Mouse (Mus musculus): ENCODE results near the gene Cep55. TPM values are rescaled to one million over a fixed set of nuclear protein-coding genes. Genes with fewer than 3 reads are reported as not detected.
A peak's percentile ranks its signal among the peaks of the same experiment; 100 is the strongest.

Cep55 gene
- polyA plus RNA-seq (2014; fragmentation: Nextera tagmentation; extraction: Ambion mirVana): 28.1 and 33.0 TPM in 2 replicates

DNA sequence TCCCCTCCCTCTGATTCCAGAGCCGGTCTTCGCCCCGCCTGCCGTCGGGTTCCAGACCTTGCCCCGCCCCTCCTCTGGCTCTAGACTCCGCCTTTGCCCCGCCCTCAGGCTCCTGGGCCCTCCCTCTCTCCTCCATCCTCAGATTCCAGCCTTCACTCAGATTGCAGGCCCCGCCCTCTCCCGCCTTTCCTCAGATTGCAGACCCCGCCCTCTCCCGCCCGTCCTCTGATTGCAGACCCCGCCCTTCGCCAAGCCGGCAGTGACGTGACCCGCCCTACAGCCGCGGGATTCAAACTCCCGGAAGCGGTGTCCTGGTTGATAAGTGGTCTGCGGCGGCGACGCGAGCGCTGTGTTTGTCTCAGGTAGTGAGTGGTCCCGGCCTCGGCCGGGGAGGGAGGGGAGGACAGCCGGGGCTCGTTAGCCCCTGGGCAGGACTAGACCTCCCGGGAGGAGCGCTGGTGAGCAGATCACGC is at the start of gene Cep55:
TSS of gene Cep55 (plus strand) at position 292 of the 473 bp plus-strand sequence.
- H3K4me3 ChIP-seq (ENCODE audit: low read length): peak within 1 kb of the TSS; percentile 79
- WGBS: 1% methylated on average over 35 of the region's 36 CpGs
- H3K36me3 ChIP-seq (ENCODE audit: control insufficient read depth, insufficient read depth, low read length): peaks cover 19% of the 10 kb centered on the region
- H3K27me3 ChIP-seq (ENCODE audit: control insufficient read depth, insufficient read depth, low read length): no peaks in the 10 kb centered on the region
- H3K27ac ChIP-seq (ENCODE audit: low read depth, low read length): peak within 1 kb of the TSS; percentile 76
- peak within 1 kb of the TSS; percentile 68 for H3K4me2 ChIP-seq (replicated peaks; ENCODE audit: low read depth, low read length)
- ATAC-seq (ENCODE audit: low FRiP score, low TSS enrichment): peak; percentile 96
- H3K9ac ChIP-seq (ENCODE audit: low read depth, low read length): peak within 1 kb of the TSS; percentile 75
- no peaks in the 10 kb centered on the region for H3K9me3 ChIP-seq (ENCODE audit: control insufficient read depth, low read length)
- peaks cover 11% of the 10 kb centered on the region; the same call in 1 of the 2 replicates for H3K4me1 ChIP-seq (ENCODE audit: control insufficient read depth, insufficient read depth, low read length)

DNA sequence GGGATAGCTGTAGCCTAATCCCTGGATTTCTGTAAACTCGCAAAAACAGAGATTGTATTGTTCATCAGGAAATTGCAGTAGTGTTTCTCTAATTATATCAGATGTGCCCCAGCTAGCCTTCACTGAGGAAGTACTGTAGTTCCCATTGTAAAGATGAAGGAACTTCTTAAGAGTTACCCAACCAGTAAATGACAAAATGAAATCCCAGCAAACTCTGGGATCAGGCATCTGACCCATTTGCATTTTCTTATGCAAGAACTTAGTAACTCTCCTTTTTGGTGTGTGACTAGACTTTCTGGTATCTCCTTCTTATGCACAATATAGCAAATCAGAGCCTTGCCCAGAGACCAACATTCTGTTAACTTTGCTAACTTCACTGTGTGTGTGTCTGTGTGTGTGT is 43.4 kb upstream of the Cep55 start:
- Histone ChIP-seq H3K36me3 (ENCODE audit: control insufficient read depth, insufficient read depth, low read length) (no peaks in the 10 kb centered on the region), H3K4me2 (replicated peaks; ENCODE audit: low read depth, low read length) (no peak overlapping the region), H3K27ac (ENCODE audit: low read depth, low read length) (no peak overlapping the region), H3K4me1 (ENCODE audit: control insufficient read depth, insufficient read depth, low read length) (no peaks in the 10 kb centered on the region), H3K27me3 (ENCODE audit: control insufficient read depth, insufficient read depth, low read length) (no peaks in the 10 kb centered on the region), H3K9me3 (ENCODE audit: control insufficient read depth, low read length) (no peaks in the 10 kb centered on the region), H3K9ac (ENCODE audit: low read depth, low read length) (no peak overlapping the region), H3K4me3 (ENCODE audit: low read length) (no peak overlapping the region)
- ATAC-seq (ENCODE audit: low FRiP score, low TSS enrichment): no peak
- WGBS: 64% methylated on average over 1 of the region's 1 CpGs

DNA sequence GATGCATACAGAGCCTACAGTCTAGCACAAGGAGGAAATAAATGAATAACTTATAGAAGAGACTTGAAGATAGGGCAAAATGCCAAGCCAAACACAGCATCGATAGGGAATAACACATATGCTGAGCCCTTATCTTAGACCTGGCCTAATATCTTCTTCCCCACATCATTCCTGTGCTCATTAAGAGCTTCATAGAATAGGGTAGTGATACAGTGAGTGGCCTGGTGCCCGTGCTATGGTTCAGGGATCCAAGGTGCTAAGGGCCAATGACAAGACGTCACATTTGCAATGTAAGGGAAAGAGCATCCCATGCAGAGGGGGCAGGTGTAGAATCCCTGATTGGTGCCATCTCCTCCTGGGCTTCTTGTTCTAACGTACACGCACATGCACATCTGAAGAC is 40.4 kb upstream of the Cep55 start:
- 81% methylated on average over 5 of the region's 5 CpGs for WGBS
- no peak for ATAC-seq (ENCODE audit: low FRiP score, low TSS enrichment)
- H3K36me3 ChIP-seq (ENCODE audit: control insufficient read depth, insufficient read depth, low read length): no peaks in the 10 kb centered on the region
- no peaks in the 10 kb centered on the region for H3K27me3 ChIP-seq (ENCODE audit: control insufficient read depth, insufficient read depth, low read length)
- H3K4me1 ChIP-seq (ENCODE audit: control insufficient read depth, insufficient read depth, low read length): no peaks in the 10 kb centered on the region
- no peak overlapping the region for H3K4me2 ChIP-seq (replicated peaks; ENCODE audit: low read depth, low read length)
- no peak overlapping the region for H3K4me3 ChIP-seq (ENCODE audit: low read length)
- H3K9ac ChIP-seq (ENCODE audit: low read depth, low read length): no peak overlapping the region
- no peak overlapping the region for H3K27ac ChIP-seq (ENCODE audit: low read depth, low read length)
- no peaks in the 10 kb centered on the region for H3K9me3 ChIP-seq (ENCODE audit: control insufficient read depth, low read length)

GRCm38 (mm10) chr19:38015180-38015872 is 39.5 kb upstream of the Cep55 start:
- no peaks in the 10 kb centered on the region for H3K9me3 ChIP-seq (ENCODE audit: control insufficient read depth, low read length)
- ATAC-seq (ENCODE audit: low FRiP score, low TSS enrichment): peak; percentile 83
- WGBS: 0% methylated on average over 1 of the region's 1 CpGs
- no peak overlapping the region for H3K4me2 ChIP-seq (replicated peaks; ENCODE audit: low read depth, low read length)
- H3K27ac ChIP-seq (ENCODE audit: low read depth, low read length): no peak overlapping the region
- no peak overlapping the region for H3K4me3 ChIP-seq (ENCODE audit: low read length)
- H3K9ac ChIP-seq (ENCODE audit: low read depth, low read length): no peak overlapping the region
- H3K4me1 ChIP-seq (ENCODE audit: control insufficient read depth, insufficient read depth, low read length): no peaks in the 10 kb centered on the region
- H3K27me3 ChIP-seq (ENCODE audit: control insufficient read depth, insufficient read depth, low read length): no peaks in the 10 kb centered on the region
- H3K36me3 ChIP-seq (ENCODE audit: control insufficient read depth, insufficient read depth, low read length): no peaks in the 10 kb centered on the region

- Histone ChIP-seq H3K4me1 (ENCODE audit: control insufficient read depth, insufficient read depth, low read length) (no peaks in the 10 kb centered on the region), H3K36me3 (ENCODE audit: control insufficient read depth, insufficient read depth, low read length) (no peaks in the 10 kb centered on the region), H3K4me2 (replicated peaks; ENCODE audit: low read depth, low read length) (no peak overlapping the region), H3K9ac (ENCODE audit: low read depth, low read length) (no peak overlapping the region), H3K4me3 (ENCODE audit: low read length) (no peak overlapping the region), H3K27me3 (ENCODE audit: control insufficient read depth, insufficient read depth, low read length) (no peaks in the 10 kb centered on the region), H3K9me3 (ENCODE audit: control insufficient read depth, low read length) (no peaks in the 10 kb centered on the region), H3K27ac (ENCODE audit: low read depth, low read length) (no peak overlapping the region)
- no peak for ATAC-seq (ENCODE audit: low FRiP score, low TSS enrichment)
- WGBS: 84% methylated on average over 1 of the region's 1 CpGs
Measured at GRCm38 (mm10) chr19:38015873-38016254, 38.9 kb upstream of the Cep55 start.

DNA sequence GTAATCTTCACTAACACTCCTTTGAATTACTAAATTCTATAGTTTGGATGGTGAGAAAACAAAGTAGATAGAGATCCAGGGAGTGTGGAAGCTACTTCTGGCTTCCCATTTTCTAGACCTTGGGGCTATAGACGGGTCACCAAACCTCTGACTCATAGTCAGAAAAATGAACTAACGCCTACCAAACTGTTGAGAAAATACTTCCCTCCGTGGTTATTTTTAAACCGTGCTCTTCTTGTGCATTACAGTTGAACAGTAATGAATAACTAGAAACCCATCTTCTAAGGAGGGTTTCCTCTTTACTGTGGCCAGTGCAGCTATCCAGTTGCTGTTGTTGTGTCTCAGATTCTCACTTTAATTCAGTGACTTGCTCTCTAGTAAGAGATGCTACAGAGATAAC is 32.1 kb upstream of the Cep55 start:
- WGBS: 65% methylated on average over 4 of the region's 4 CpGs

DNA sequence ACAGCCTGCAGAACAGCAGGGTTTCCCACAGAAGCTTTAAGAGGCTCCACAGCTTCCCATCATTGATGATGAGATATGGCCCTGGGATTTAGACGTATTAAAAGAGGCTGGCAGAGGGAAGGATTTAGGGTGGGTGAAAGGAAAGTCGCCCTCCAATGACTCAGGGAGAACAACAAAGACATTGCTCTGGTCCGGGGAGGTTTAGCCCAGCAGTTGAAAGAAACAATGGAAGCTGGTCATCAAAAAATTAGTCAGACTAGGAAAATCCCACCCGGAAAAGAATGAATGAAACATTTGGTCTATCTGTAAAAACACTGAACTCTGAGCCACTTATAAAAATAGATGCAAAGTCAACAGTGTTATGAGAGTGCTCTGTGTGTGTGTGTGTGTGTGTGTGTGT is 31.2 kb upstream of the Cep55 start:
- Histone ChIP-seq H3K4me1 (ENCODE audit: control insufficient read depth, insufficient read depth, low read length) (peaks cover 16% of the 10 kb centered on the region; the same call in 1 of the 2 replicates), H3K36me3 (ENCODE audit: control insufficient read depth, insufficient read depth, low read length) (no peaks in the 10 kb centered on the region), H3K27me3 (ENCODE audit: control insufficient read depth, insufficient read depth, low read length) (no peaks in the 10 kb centered on the region), H3K4me3 (ENCODE audit: low read length) (no peak overlapping the region), H3K4me2 (replicated peaks; ENCODE audit: low read depth, low read length) (no peak overlapping the region), H3K9ac (ENCODE audit: low read depth, low read length) (no peak overlapping the region), H3K27ac (ENCODE audit: low read depth, low read length) (no peak overlapping the region), H3K9me3 (ENCODE audit: control insufficient read depth, low read length) (no peaks in the 10 kb centered on the region)
- 74% methylated on average over 4 of the region's 4 CpGs for WGBS
- no peak for ATAC-seq (ENCODE audit: low FRiP score, low TSS enrichment)

More for the DNA sequence above, 32.1 kb upstream of the Cep55 start:
- Histone ChIP-seq H3K4me1 (ENCODE audit: control insufficient read depth, insufficient read depth, low read length) (peaks cover 11% of the 10 kb centered on the region; the same call in 1 of the 2 replicates), H3K36me3 (ENCODE audit: control insufficient read depth, insufficient read depth, low read length) (no peaks in the 10 kb centered on the region), H3K4me2 (replicated peaks; ENCODE audit: low read depth, low read length) (no peak overlapping the region), H3K9me3 (ENCODE audit: control insufficient read depth, low read length) (no peaks in the 10 kb centered on the region), H3K4me3 (ENCODE audit: low read length) (no peak overlapping the region), H3K9ac (ENCODE audit: low read depth, low read length) (no peak overlapping the region), H3K27ac (ENCODE audit: low read depth, low read length) (0 out of 2 replicates have a peak overlapping the region, but pooled peaks have one; percentile 12), H3K27me3 (ENCODE audit: control insufficient read depth, insufficient read depth, low read length) (no peaks in the 10 kb centered on the region)
- no peak for ATAC-seq (ENCODE audit: low FRiP score, low TSS enrichment)

GRCm38 (mm10) chr19:38025254-38026041 is 29.4 kb upstream of the Cep55 start:
- peak; percentile 76 for ATAC-seq (ENCODE audit: low FRiP score, low TSS enrichment)
- no peaks in the 10 kb centered on the region for H3K9me3 ChIP-seq (ENCODE audit: control insufficient read depth, low read length)
- H3K4me1 ChIP-seq (ENCODE audit: control insufficient read depth, insufficient read depth, low read length): peaks cover 31% of the 10 kb centered on the region
- H3K4me3 ChIP-seq (ENCODE audit: low read length): no peak overlapping the region
- no peak overlapping the region for H3K9ac ChIP-seq (ENCODE audit: low read depth, low read length)
- H3K27me3 ChIP-seq (ENCODE audit: control insufficient read depth, insufficient read depth, low read length): no peaks in the 10 kb centered on the region
- no peaks in the 10 kb centered on the region for H3K36me3 ChIP-seq (ENCODE audit: control insufficient read depth, insufficient read depth, low read length)
- WGBS: 60% methylated on average over 6 of the region's 9 CpGs
- no peak overlapping the region for H3K4me2 ChIP-seq (replicated peaks; ENCODE audit: low read depth, low read length)
- H3K27ac ChIP-seq (ENCODE audit: low read depth, low read length): peak overlapping the region; percentile 94

DNA sequence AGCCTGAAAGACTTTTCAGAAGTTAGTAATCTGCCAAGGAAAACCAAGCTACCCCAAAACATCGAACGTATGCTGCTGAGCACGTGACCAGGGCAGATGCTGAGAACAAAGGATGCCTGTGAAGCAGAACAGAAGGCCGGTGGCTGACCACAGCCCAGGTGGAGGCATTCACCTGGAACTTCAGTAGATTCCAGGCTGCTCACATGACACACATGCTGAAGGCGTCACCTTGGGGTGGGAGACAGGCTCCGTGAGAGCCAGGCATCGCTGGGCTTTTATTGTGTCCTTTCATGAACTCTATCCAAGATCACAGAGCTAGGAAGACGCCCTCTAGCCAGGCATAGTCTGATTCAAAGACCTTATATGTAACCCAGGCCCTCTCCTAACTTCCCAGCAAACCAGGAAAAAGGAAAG is 28.6 kb upstream of the Cep55 start:
- H3K4me2 ChIP-seq (replicated peaks; ENCODE audit: low read depth, low read length): no peak overlapping the region
- peaks cover 35% of the 10 kb centered on the region for H3K4me1 ChIP-seq (ENCODE audit: control insufficient read depth, insufficient read depth, low read length)
- 0 out of 2 replicates have a peak overlapping the region, but pooled peaks have one; percentile 7 for H3K9ac ChIP-seq (ENCODE audit: low read depth, low read length)
- H3K27ac ChIP-seq (ENCODE audit: low read depth, low read length): peak overlapping the region; percentile 94
- H3K27me3 ChIP-seq (ENCODE audit: control insufficient read depth, insufficient read depth, low read length): no peaks in the 10 kb centered on the region
- H3K4me3 ChIP-seq (ENCODE audit: low read length): no peak overlapping the region
- ATAC-seq (ENCODE audit: low FRiP score, low TSS enrichment): peak; percentile 43; the same call in 1 of the 2 replicates
- whole genome bisulfite sequencing: 44% methylated on average over 8 of the region's 8 CpGs
- H3K9me3 ChIP-seq (ENCODE audit: control insufficient read depth, low read length): no peaks in the 10 kb centered on the region
- H3K36me3 ChIP-seq (ENCODE audit: control insufficient read depth, insufficient read depth, low read length): no peaks in the 10 kb centered on the region
